Mouse (Mus musculus): ENCODE data around the gene Rnf111. TPM values are rescaled to one million over a fixed set of nuclear protein-coding genes. Genes with fewer than 3 reads are reported as not detected.

Gene Rnf111
- polyA plus RNA-seq, 1 experiment: 9.9 TPM

GRCm38 (mm10) chr9:70533328-70533727 lies 29.8 kb upstream of the Rnf111 start:
- Histone ChIP-seq H3K36me3 (ENCODE audit: control insufficient read depth, insufficient read depth) (no peaks in the 10 kb centered on the region), H3K4me3 (no peak overlapping the region), H3K79me2 (ENCODE audit: control insufficient read depth, insufficient read depth) (no peaks in the 10 kb centered on the region), H3K27me3 (ENCODE audit: control insufficient read depth, insufficient read depth, insufficient read length) (no peaks in the 10 kb centered on the region), H3ac (ENCODE audit: control insufficient read depth, insufficient read length) (no peak overlapping the region), H3K4me2 (ENCODE audit: low read depth) (no peak overlapping the region)
- TF ChIP-seq SRF (IDR thresholded peaks at IDR 0.05; ENCODE audit: control insufficient read depth, insufficient read length, low read depth) (no peak), CEBPB (IDR thresholded peaks at IDR 0.05; ENCODE audit: insufficient read depth, poor library complexity, severe bottlenecking) (no peak), TCF12 (IDR thresholded peaks at IDR 0.05; ENCODE audit: insufficient read depth, poor library complexity, severe bottlenecking) (no peak), MYOD1 (IDR thresholded peaks at IDR 0.05; ENCODE audit: control insufficient read depth in 1 of 3, insufficient read length in 2 of 3, low read depth in 2 of 3) (no peak), MAX (IDR thresholded peaks at IDR 0.05; ENCODE audit: low read depth) (no peak), TCF3 (IDR thresholded peaks at IDR 0.05; ENCODE audit: insufficient read length, low read depth) (no peak), REST (IDR thresholded peaks at IDR 0.05; ENCODE audit: insufficient read depth, insufficient read length) (no peak), POLR2AphosphoS2 (IDR thresholded peaks at IDR 0.05; ENCODE audit: insufficient read length, low read depth) (no peak), MYOG (IDR thresholded peaks at IDR 0.05; ENCODE audit: control insufficient read depth in 1 of 3, insufficient read depth in 1 of 3, insufficient read length in 2 of 3, low read depth in 2 of 3) (no peak), POLR2A (IDR thresholded peaks at IDR 0.05; ENCODE audit: insufficient read length, low read depth) (no peak), E2F4 (IDR thresholded peaks at IDR 0.05; ENCODE audit: insufficient read depth) (no peak), USF1 (IDR thresholded peaks at IDR 0.05; ENCODE audit: low read depth) (no peak)

GRCm38 (mm10) chr9:70524366-70524765 lies 20.8 kb upstream of the Rnf111 start:
- no peaks in the 10 kb centered on the region for H3K79me2 ChIP-seq (ENCODE audit: control insufficient read depth, insufficient read depth)
- H3K4me2 ChIP-seq (ENCODE audit: low read depth): no peak overlapping the region
- H3K27me3 ChIP-seq (ENCODE audit: control insufficient read depth, insufficient read depth, insufficient read length): peaks cover 13% of the 10 kb centered on the region
- no peaks in the 10 kb centered on the region for H3K36me3 ChIP-seq (ENCODE audit: control insufficient read depth, insufficient read depth)
- H3ac ChIP-seq (ENCODE audit: control insufficient read depth, insufficient read length): no peak overlapping the region
- no peak overlapping the region for H3K4me3 ChIP-seq
- TF ChIP-seq E2F4 (IDR thresholded peaks at IDR 0.05; ENCODE audit: insufficient read depth): no peak
- no peak for TF ChIP-seq MYOG (IDR thresholded peaks at IDR 0.05; ENCODE audit: control insufficient read depth in 1 of 3, insufficient read depth in 1 of 3, insufficient read length in 2 of 3, low read depth in 2 of 3)
- no peak for TF ChIP-seq CEBPB (IDR thresholded peaks at IDR 0.05; ENCODE audit: insufficient read depth, poor library complexity, severe bottlenecking)
- no peak for TF ChIP-seq REST (IDR thresholded peaks at IDR 0.05; ENCODE audit: insufficient read depth, insufficient read length)

- TF ChIP-seq MAX (IDR thresholded peaks at IDR 0.05; ENCODE audit: low read depth) (no peak), E2F4 (IDR thresholded peaks at IDR 0.05; ENCODE audit: insufficient read depth) (no peak), POLR2AphosphoS2 (IDR thresholded peaks at IDR 0.05; ENCODE audit: insufficient read length, low read depth) (no peak), USF1 (IDR thresholded peaks at IDR 0.05; ENCODE audit: low read depth) (no peak), POLR2A (IDR thresholded peaks at IDR 0.05; ENCODE audit: insufficient read length, low read depth) (no peak), TCF3 (IDR thresholded peaks at IDR 0.05; ENCODE audit: insufficient read length, low read depth) (no peak), SRF (IDR thresholded peaks at IDR 0.05; ENCODE audit: control insufficient read depth, insufficient read length, low read depth) (no peak), REST (IDR thresholded peaks at IDR 0.05; ENCODE audit: insufficient read depth, insufficient read length) (no peak), MYOG (IDR thresholded peaks at IDR 0.05; ENCODE audit: control insufficient read depth in 1 of 3, insufficient read depth in 1 of 3, insufficient read length in 2 of 3, low read depth in 2 of 3) (no peak), MYOD1 (IDR thresholded peaks at IDR 0.05; ENCODE audit: control insufficient read depth in 1 of 3, insufficient read length in 2 of 3, low read depth in 2 of 3) (no peak), CEBPB (IDR thresholded peaks at IDR 0.05; ENCODE audit: insufficient read depth, poor library complexity, severe bottlenecking) (no peak), TCF12 (IDR thresholded peaks at IDR 0.05; ENCODE audit: insufficient read depth, poor library complexity, severe bottlenecking) (no peak)
- Histone ChIP-seq H3K27me3 (ENCODE audit: control insufficient read depth, insufficient read depth, insufficient read length) (peaks cover 14% of the 10 kb centered on the region), H3K36me3 (ENCODE audit: control insufficient read depth, insufficient read depth) (no peaks in the 10 kb centered on the region), H3K4me3 (no peak overlapping the region), H3K4me2 (ENCODE audit: low read depth) (no peak overlapping the region), H3ac (ENCODE audit: control insufficient read depth, insufficient read length) (no peak overlapping the region), H3K79me2 (ENCODE audit: control insufficient read depth, insufficient read depth) (no peaks in the 10 kb centered on the region)
Measured at GRCm38 (mm10) chr9:70523813-70524212, 20.3 kb upstream of the Rnf111 start.

GRCm38 (mm10) chr9:70520651-70521050 lies 17.1 kb upstream of the Rnf111 start:
- Histone ChIP-seq H3K79me2 (ENCODE audit: control insufficient read depth, insufficient read depth) (no peaks in the 10 kb centered on the region), H3K4me3 (no peak overlapping the region), H3K27me3 (ENCODE audit: control insufficient read depth, insufficient read depth, insufficient read length) (peaks cover 26% of the 10 kb centered on the region), H3ac (ENCODE audit: control insufficient read depth, insufficient read length) (no peak overlapping the region), H3K4me2 (ENCODE audit: low read depth) (no peak overlapping the region), H3K36me3 (ENCODE audit: control insufficient read depth, insufficient read depth) (no peaks in the 10 kb centered on the region)
- TF ChIP-seq MYOG (IDR thresholded peaks at IDR 0.05; ENCODE audit: control insufficient read depth in 1 of 3, insufficient read depth in 1 of 3, insufficient read length in 2 of 3, low read depth in 2 of 3) (no peak), E2F4 (IDR thresholded peaks at IDR 0.05; ENCODE audit: insufficient read depth) (no peak), MAX (IDR thresholded peaks at IDR 0.05; ENCODE audit: low read depth) (no peak), TCF3 (IDR thresholded peaks at IDR 0.05; ENCODE audit: insufficient read length, low read depth) (no peak), CEBPB (IDR thresholded peaks at IDR 0.05; ENCODE audit: insufficient read depth, poor library complexity, severe bottlenecking) (no peak), MYOD1 (IDR thresholded peaks at IDR 0.05; ENCODE audit: control insufficient read depth in 1 of 3, insufficient read length in 2 of 3, low read depth in 2 of 3) (no peak), USF1 (IDR thresholded peaks at IDR 0.05; ENCODE audit: low read depth) (no peak), POLR2A (IDR thresholded peaks at IDR 0.05; ENCODE audit: insufficient read length, low read depth) (no peak), TCF12 (IDR thresholded peaks at IDR 0.05; ENCODE audit: insufficient read depth, poor library complexity, severe bottlenecking) (no peak), SRF (IDR thresholded peaks at IDR 0.05; ENCODE audit: control insufficient read depth, insufficient read length, low read depth) (no peak), POLR2AphosphoS2 (IDR thresholded peaks at IDR 0.05; ENCODE audit: insufficient read length, low read depth) (no peak), REST (IDR thresholded peaks at IDR 0.05; ENCODE audit: insufficient read depth, insufficient read length) (no peak)

- no peak overlapping the region for H3K4me3 ChIP-seq
- no peak for TF ChIP-seq SRF (IDR thresholded peaks at IDR 0.05; ENCODE audit: control insufficient read depth, insufficient read length, low read depth)
- TF ChIP-seq TCF3 (IDR thresholded peaks at IDR 0.05; ENCODE audit: insufficient read length, low read depth): no peak
- no peak for TF ChIP-seq TCF12 (IDR thresholded peaks at IDR 0.05; ENCODE audit: insufficient read depth, poor library complexity, severe bottlenecking)
- TF ChIP-seq MYOD1 (IDR thresholded peaks at IDR 0.05; ENCODE audit: control insufficient read depth in 1 of 3, insufficient read length in 2 of 3, low read depth in 2 of 3): no peak
- TF ChIP-seq E2F4 (IDR thresholded peaks at IDR 0.05; ENCODE audit: insufficient read depth): no peak
- TF ChIP-seq USF1 (IDR thresholded peaks at IDR 0.05; ENCODE audit: low read depth): no peak
- no peak for TF ChIP-seq CEBPB (IDR thresholded peaks at IDR 0.05; ENCODE audit: insufficient read depth, poor library complexity, severe bottlenecking)
- TF ChIP-seq MAX (IDR thresholded peaks at IDR 0.05; ENCODE audit: low read depth): no peak
- TF ChIP-seq POLR2A (IDR thresholded peaks at IDR 0.05; ENCODE audit: insufficient read length, low read depth): no peak
- TF ChIP-seq MYOG (IDR thresholded peaks at IDR 0.05; ENCODE audit: control insufficient read depth in 1 of 3, insufficient read depth in 1 of 3, insufficient read length in 2 of 3, low read depth in 2 of 3): no peak
- TF ChIP-seq POLR2AphosphoS2 (IDR thresholded peaks at IDR 0.05; ENCODE audit: insufficient read length, low read depth): no peak
- no peak for TF ChIP-seq REST (IDR thresholded peaks at IDR 0.05; ENCODE audit: insufficient read depth, insufficient read length)
- H3K79me2 ChIP-seq (ENCODE audit: control insufficient read depth, insufficient read depth): no peaks in the 10 kb centered on the region
- H3K36me3 ChIP-seq (ENCODE audit: control insufficient read depth, insufficient read depth): no peaks in the 10 kb centered on the region
- no peak overlapping the region for H3K4me2 ChIP-seq (ENCODE audit: low read depth)
- peaks cover 20% of the 10 kb centered on the region for H3K27me3 ChIP-seq (ENCODE audit: control insufficient read depth, insufficient read depth, insufficient read length)
- H3ac ChIP-seq (ENCODE audit: control insufficient read depth, insufficient read length): no peak overlapping the region
Measured at GRCm38 (mm10) chr9:70511681-70512080, 8.2 kb upstream of the Rnf111 start.
